Mouse (Mus musculus): ENCODE results near the gene Pecr. TPM values are rescaled to one million over a fixed set of nuclear protein-coding genes. Genes with fewer than 3 reads are reported as not detected.

Pecr gene
- polyA plus RNA-seq, 1 experiment from 2014 or later: 15.6 TPM

Other genes with a start within 250 kb of the Pecr start
- gene Mreg, start 72.0 kb downstream of the Pecr start, polyA plus RNA-seq (2015; fragmentation: Nextera tagmentation; extraction: Ambion mirVana): 74.9 and 80.1 TPM in 2 replicates
- gene Tmem169, start 55 bp upstream of the Pecr start, polyA plus RNA-seq (2015; fragmentation: Nextera tagmentation; extraction: Ambion mirVana): 7.1 and 8.0 TPM in 2 replicates
- gene Xrcc5, start 23.1 kb upstream of the Pecr start, polyA plus RNA-seq (2015; fragmentation: Nextera tagmentation; extraction: Ambion mirVana): 51.1 and 53.0 TPM in 2 replicates